8 mouse cellular contexts compared by ENCODE assay signal in genomic region chr1:120602876-120603655, GRCm38 (mm10). TPM values are rescaled to one million over a fixed set of nuclear protein-coding genes. Genes with fewer than 3 reads are reported as not detected.
DNase-seq lines count a peak whose midpoint lies in the region; ATAC-seq and TF ChIP-seq lines count a peak whose summit lies in the region.

No protein-coding gene starts in this region.

- peak overlapping the region; percentile 65 for H3K4me2 ChIP-seq in forebrain, embryonic 16.5 days (ENCODE audit: low read length)
- H3K4me2 ChIP-seq in limb, embryonic 14.5 days (replicated peaks; ENCODE audit: low read depth, low read length, severe bottlenecking): peak overlapping the region; percentile 88

- peak overlapping the region; percentile 18 for H3K4me3 ChIP-seq in left cerebral cortex, adult 2 months
- peak overlapping the region; percentile 41 for H3K4me3 ChIP-seq in forebrain, embryonic 16.5 days (replicated peaks; ENCODE audit: low read length)
- peak overlapping the region; percentile 50 for H3K4me3 ChIP-seq in limb, embryonic 14.5 days (replicated peaks; ENCODE audit: low read length)
- peak overlapping the region; percentile 32 for H3K4me3 ChIP-seq in small intestine, adult 2 months (ENCODE audit: low read depth, low read length)
- no peak overlapping the region for H3K4me3 ChIP-seq in lung, adult 2 months (replicated peaks; ENCODE audit: extremely low read depth, low read depth, low read length)

- DNase-seq in left cerebral cortex, adult 2 months (ENCODE audit: extremely low spot score in 1 of 2, low spot score in 2 of 2): no peak
- no peak for DNase-seq in left cerebral cortex, postnatal 14 days (ENCODE audit: low spot score in 2 of 2)
- DNase-seq in adrenal gland, postnatal 36 days: peak; percentile 43 to 44
- DNase-seq in limb, embryonic 14.5 days (ENCODE audit: low spot score): no peak
- DNase-seq in MN1 (ENCODE audit: low spot score): no peak
- DNase-seq in lung, adult 2 months: no peak

- peaks cover 24% of the 10 kb centered on the region for H3K4me1 ChIP-seq in forebrain, embryonic 16.5 days (replicated peaks; ENCODE audit: control insufficient read depth, insufficient read depth, low read length)
- H3K4me1 ChIP-seq in limb, embryonic 14.5 days (ENCODE audit: control insufficient read depth, insufficient read depth, low read length): peaks cover 16% of the 10 kb centered on the region; the same call in 1 of the 2 replicates
- no peaks in the 10 kb centered on the region; the same call in none of the 2 replicates for H3K4me1 ChIP-seq in small intestine, adult 2 months (ENCODE audit: control insufficient read depth, insufficient read depth, insufficient read length, low read length)
- H3K4me1 ChIP-seq in lung, adult 2 months (ENCODE audit: control insufficient read depth, insufficient read depth, low read length): no peaks in the 10 kb centered on the region

- H3K27ac ChIP-seq in left cerebral cortex, adult 2 months: no peak overlapping the region
- H3K27ac ChIP-seq in forebrain, embryonic 16.5 days (ENCODE audit: low read length): no peak overlapping the region
- H3K27ac ChIP-seq in limb, embryonic 14.5 days (replicated peaks; ENCODE audit: low read depth, low read length): 0 out of 2 replicates have a peak overlapping the region, but pooled peaks have one; percentile 19
- H3K27ac ChIP-seq in small intestine, adult 2 months (ENCODE audit: insufficient read depth, low read depth, low read length): no peak overlapping the region

- under 1% methylated on average over 51 of the region's 83 CpGs for WGBS in forebrain, embryonic 16.5 days
- 1% methylated on average over 54 of the region's 83 CpGs for WGBS in limb, embryonic 14.5 days
- WGBS in small intestine, adult 2 months: 2% methylated on average over 67 of the region's 83 CpGs
- WGBS in lung, adult 2 months: under 1% methylated on average over 69 of the region's 83 CpGs

- H3K9me3 ChIP-seq in forebrain, embryonic 16.5 days (ENCODE audit: control insufficient read depth, low read length): no peaks in the 10 kb centered on the region
- H3K9me3 ChIP-seq in limb, embryonic 14.5 days (ENCODE audit: control insufficient read depth, low read length): no peaks in the 10 kb centered on the region

- TF ChIP-seq CTCF in left cerebral cortex, adult 2 months (IDR thresholded peaks at IDR 0.05): no peak
- no peak for TF ChIP-seq CTCF in small intestine, adult 2 months (IDR thresholded peaks at IDR 0.05; ENCODE audit: extremely low read depth, insufficient read length, insufficient replicate concordance, low read depth, low read length)
- TF ChIP-seq CTCF in lung, adult 2 months (IDR thresholded peaks at IDR 0.05; ENCODE audit: insufficient read depth, low read length): no peak

- peaks cover 54% of the 10 kb centered on the region for H3K27me3 ChIP-seq in forebrain, embryonic 16.5 days (replicated peaks; ENCODE audit: control insufficient read depth, insufficient read depth, low read length)
- H3K27me3 ChIP-seq in limb, embryonic 14.5 days (ENCODE audit: control insufficient read depth, insufficient read depth, low read length): peaks cover 79% of the 10 kb centered on the region
- H3K27me3 ChIP-seq in small intestine, adult 2 months (ENCODE audit: control insufficient read depth, insufficient read depth, low read length): peaks cover 80% of the 10 kb centered on the region

- 0 out of 2 replicates have a peak overlapping the region, but pooled peaks have one; percentile 20 for H3K9ac ChIP-seq in forebrain, embryonic 16.5 days (replicated peaks; ENCODE audit: low read depth, low read length)
- peak overlapping the region; percentile 61 for H3K9ac ChIP-seq in limb, embryonic 14.5 days (ENCODE audit: low read depth, low read length, severe bottlenecking)

- intact Hi-C loops in left cerebral cortex, adult 2 months (cut with DNase I): loop anchor here (5.0 kb wide), 1 partner anchor 724 kb away; no protein-coding TSS in a partner anchor
- intact Hi-C loops in left cerebral cortex, postnatal 14 days (cut with DNase I): no loop called here

- ATAC-seq in forebrain, embryonic 16.5 days: peak; percentile 17; the same call in 1 of the 2 replicates
- 0 out of 2 replicates have a peak, but pooled peaks have one; percentile 6 for ATAC-seq in limb, embryonic 14.5 days (ENCODE audit: low FRiP score, low read depth)

- no peaks in the 10 kb centered on the region for H3K36me3 ChIP-seq in forebrain, embryonic 16.5 days (ENCODE audit: control insufficient read depth, insufficient read depth)
- no peaks in the 10 kb centered on the region for H3K36me3 ChIP-seq in limb, embryonic 14.5 days (ENCODE audit: control insufficient read depth, insufficient read depth, low read length)
- no peaks in the 10 kb centered on the region for H3K36me3 ChIP-seq in small intestine, adult 2 months (ENCODE audit: control insufficient read depth, insufficient read depth, low read length)

- no peak for TF ChIP-seq POLR2A in limb, embryonic 14.5 days (IDR thresholded peaks at IDR 0.05; ENCODE audit: borderline replicate concordance, extremely low read depth, insufficient read depth, insufficient read length)
- TF ChIP-seq POLR2A in small intestine, adult 2 months (IDR thresholded peaks at IDR 0.05; ENCODE audit: low read depth, low read length): no peak
- no peak for TF ChIP-seq POLR2A in lung, adult 2 months (IDR thresholded peaks at IDR 0.05; ENCODE audit: borderline replicate concordance, extremely low read depth, low read depth, low read length)

RNA-seq across cellular contexts. Expression of gene En1, which starts 0.8 kb away (rescaled TPM):
- total RNA-seq in left cerebral cortex, adult 2 months (2021): not detected
- total RNA-seq in left cerebral cortex, postnatal 14 days (2021): not detected
- under 1 TPM in 1 of 2 experiments, not detected in 1; 0.10 TPM for total RNA-seq in adrenal gland, postnatal 36 days (2021)
- 0.39 TPM in 1 of 2 replicates, not detected in the other for polyA plus RNA-seq in forebrain, embryonic 16.5 days (2015; fragmentation: Nextera tagmentation; extraction: Ambion mirVana)
- 5.8 and 6.4 TPM in 2 replicates for polyA plus RNA-seq in limb, embryonic 14.5 days (2012; rRNA removed)
- 3.9 and 5.2 TPM in 2 replicates for polyA plus RNA-seq in limb, embryonic 14.5 days (2014; fragmentation: Nextera tagmentation; extraction: Ambion mirVana)
- not detected in 2 replicates for polyA plus RNA-seq in small intestine, adult 2 months (2012; rRNA removed)
- polyA plus RNA-seq in lung, adult 2 months (2012; rRNA removed): not detected in 2 replicates

Comparison
In these comparisons a context has a peak if more than half of its experiments do, and no peak if none do; other contexts are left out.
1. DNase-seq: peak in adrenal gland, postnatal 36 days (2 of 2); none in left cerebral cortex, adult 2 months (0 of 2), left cerebral cortex, postnatal 14 days (0 of 2), limb, embryonic 14.5 days (single experiment), MN1 (single experiment) and lung, adult 2 months (single experiment).